Mouse (Mus musculus): ENCODE results near the gene Ccdc36. TPM values are rescaled to one million over a fixed set of nuclear protein-coding genes. Genes with fewer than 3 reads are reported as not detected.

Gene Ccdc36
- polyA plus RNA-seq, 2 experiments, result 1.3 to 2.2 TPM

DNA sequence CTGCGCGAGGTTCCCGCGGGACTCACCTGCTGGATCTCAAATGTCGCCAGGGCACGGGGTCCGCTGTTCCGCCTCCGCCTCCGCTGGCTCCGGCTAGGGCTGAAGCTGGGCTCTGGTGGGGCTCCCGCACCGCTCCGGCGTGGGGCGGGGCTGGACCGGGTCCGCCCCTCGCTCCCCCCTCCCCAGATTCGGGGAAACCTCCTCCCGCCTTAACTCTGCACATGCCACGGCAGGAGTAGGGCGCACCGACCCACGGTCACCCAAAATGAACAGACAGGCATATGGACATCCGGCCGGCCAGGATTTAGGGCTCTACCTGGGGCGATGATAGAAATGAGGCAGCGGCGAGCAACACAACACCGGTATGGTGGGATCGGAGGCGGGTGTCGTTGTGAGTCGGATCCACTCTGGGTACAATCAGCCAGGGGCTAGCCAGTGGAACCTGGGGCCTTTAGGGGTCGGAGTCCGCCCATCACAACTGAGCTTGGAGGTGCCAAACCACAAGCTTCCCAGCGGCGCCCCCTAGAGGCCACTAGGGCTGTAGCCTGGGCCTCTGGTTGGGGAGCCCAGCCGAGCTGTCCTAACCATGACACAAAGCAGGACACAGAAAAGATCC is 24.1 kb upstream of the Ccdc36 start:
- DNase-seq (ENCODE audit: low spot score) (peak; percentile 95), ATAC-seq (ENCODE audit: low FRiP score, low read depth) (peak; percentile 94)
- WGBS, result under 1% methylated on average over 38 of the region's 40 CpGs
- no peaks in the 10 kb centered on the region for H3K27me3 ChIP-seq (ENCODE audit: control insufficient read depth, insufficient read depth, low read length)
- H3K9ac ChIP-seq (ENCODE audit: low read depth, low read length, severe bottlenecking), result peak overlapping the region; percentile 65
- H3K4me2 ChIP-seq (replicated peaks; ENCODE audit: low read depth, low read length, severe bottlenecking), result peak overlapping the region; percentile 76
- 0 out of 2 replicates have a peak, but pooled peaks have one; percentile 33 for TF ChIP-seq POLR2A (IDR thresholded peaks at IDR 0.05; ENCODE audit: borderline replicate concordance, extremely low read depth, insufficient read depth, insufficient read length)
- peak overlapping the region; percentile 82 for H3K27ac ChIP-seq (replicated peaks; ENCODE audit: low read depth, low read length)
- no peaks in the 10 kb centered on the region for H3K9me3 ChIP-seq (ENCODE audit: control insufficient read depth, low read length)
- H3K4me1 ChIP-seq (ENCODE audit: control insufficient read depth, insufficient read depth, low read length), result peaks cover 33% of the 10 kb centered on the region
- H3K4me3 ChIP-seq (replicated peaks; ENCODE audit: low read length), result peak overlapping the region; percentile 61
- peaks cover 18% of the 10 kb centered on the region for H3K36me3 ChIP-seq (ENCODE audit: control insufficient read depth, insufficient read depth, low read length)

DNA sequence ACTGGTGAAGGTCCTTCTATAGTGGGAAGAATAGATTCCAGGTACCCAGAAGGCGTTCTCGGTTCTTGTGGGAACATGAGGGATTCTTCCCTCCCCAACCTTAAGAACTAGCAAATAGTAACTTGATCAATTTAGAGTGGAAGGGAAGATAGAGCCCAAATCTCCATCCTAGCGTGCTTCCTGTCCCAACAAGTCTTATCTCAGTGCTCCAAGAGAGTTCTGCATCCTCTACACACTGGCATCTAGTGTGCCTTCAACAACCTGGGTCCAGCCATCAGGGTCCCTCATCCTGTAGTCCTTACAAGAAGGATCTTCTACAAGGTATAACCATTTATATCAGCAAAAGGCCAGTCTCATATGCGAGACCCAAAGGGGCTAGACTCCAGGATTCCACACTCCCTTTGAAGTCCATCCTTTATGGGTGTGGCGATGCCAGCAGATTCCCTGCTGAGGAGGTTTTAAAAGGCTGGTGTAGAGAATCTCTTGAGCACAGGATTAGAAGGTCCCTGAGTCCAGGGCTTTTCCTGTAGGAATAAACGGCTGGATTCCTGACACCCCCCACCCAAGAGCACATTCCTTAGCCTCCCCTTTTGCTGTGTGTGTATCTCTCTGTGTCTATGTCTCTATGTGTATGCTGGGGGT is 23.4 kb upstream of the Ccdc36 start:
- H3K9ac ChIP-seq (ENCODE audit: low read depth, low read length, severe bottlenecking), result peak overlapping the region; percentile 65
- peaks cover 33% of the 10 kb centered on the region for H3K4me1 ChIP-seq (ENCODE audit: control insufficient read depth, insufficient read depth, low read length)
- WGBS, result 40% methylated on average over 6 of the region's 6 CpGs

DNA sequence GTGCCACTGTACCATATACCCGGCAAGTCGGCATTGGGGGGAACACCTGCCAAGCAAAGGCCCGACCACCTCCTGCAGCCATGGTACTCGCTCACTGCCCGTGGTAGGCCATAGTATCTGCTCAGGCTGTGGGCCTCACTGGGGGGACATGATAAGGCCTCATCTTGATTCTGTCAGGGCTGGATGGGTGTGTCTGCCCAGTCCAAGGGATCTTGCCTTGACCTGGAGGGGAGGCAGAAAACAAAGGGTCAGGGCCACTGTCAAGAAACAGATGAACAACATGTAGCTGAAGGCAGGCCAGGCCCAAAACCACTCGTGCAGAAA is 22.8 kb upstream of the Ccdc36 start:
- peak overlapping the region; percentile 76 for H3K4me2 ChIP-seq (replicated peaks; ENCODE audit: low read depth, low read length, severe bottlenecking)
- H3K9ac ChIP-seq (ENCODE audit: low read depth, low read length, severe bottlenecking), result 0 out of 2 replicates have a peak overlapping the region, but pooled peaks have one; percentile 65
- no peak for ATAC-seq (ENCODE audit: low FRiP score, low read depth)

More for the DNA sequence above, 23.4 kb upstream of the Ccdc36 start:
- H3K4me3 ChIP-seq (replicated peaks; ENCODE audit: low read length), result peak overlapping the region; percentile 61
- no peak for ATAC-seq (ENCODE audit: low FRiP score, low read depth)
- H3K27me3 ChIP-seq (ENCODE audit: control insufficient read depth, insufficient read depth, low read length), result no peaks in the 10 kb centered on the region
- H3K9me3 ChIP-seq (ENCODE audit: control insufficient read depth, low read length), result no peaks in the 10 kb centered on the region
- peaks cover 18% of the 10 kb centered on the region for H3K36me3 ChIP-seq (ENCODE audit: control insufficient read depth, insufficient read depth, low read length)
- peak overlapping the region; percentile 76 for H3K4me2 ChIP-seq (replicated peaks; ENCODE audit: low read depth, low read length, severe bottlenecking)
- no peak for DNase-seq (ENCODE audit: low spot score)
- no peak for TF ChIP-seq POLR2A (IDR thresholded peaks at IDR 0.05; ENCODE audit: borderline replicate concordance, extremely low read depth, insufficient read depth, insufficient read length)
- peak overlapping the region; percentile 82 for H3K27ac ChIP-seq (replicated peaks; ENCODE audit: low read depth, low read length)

DNA sequence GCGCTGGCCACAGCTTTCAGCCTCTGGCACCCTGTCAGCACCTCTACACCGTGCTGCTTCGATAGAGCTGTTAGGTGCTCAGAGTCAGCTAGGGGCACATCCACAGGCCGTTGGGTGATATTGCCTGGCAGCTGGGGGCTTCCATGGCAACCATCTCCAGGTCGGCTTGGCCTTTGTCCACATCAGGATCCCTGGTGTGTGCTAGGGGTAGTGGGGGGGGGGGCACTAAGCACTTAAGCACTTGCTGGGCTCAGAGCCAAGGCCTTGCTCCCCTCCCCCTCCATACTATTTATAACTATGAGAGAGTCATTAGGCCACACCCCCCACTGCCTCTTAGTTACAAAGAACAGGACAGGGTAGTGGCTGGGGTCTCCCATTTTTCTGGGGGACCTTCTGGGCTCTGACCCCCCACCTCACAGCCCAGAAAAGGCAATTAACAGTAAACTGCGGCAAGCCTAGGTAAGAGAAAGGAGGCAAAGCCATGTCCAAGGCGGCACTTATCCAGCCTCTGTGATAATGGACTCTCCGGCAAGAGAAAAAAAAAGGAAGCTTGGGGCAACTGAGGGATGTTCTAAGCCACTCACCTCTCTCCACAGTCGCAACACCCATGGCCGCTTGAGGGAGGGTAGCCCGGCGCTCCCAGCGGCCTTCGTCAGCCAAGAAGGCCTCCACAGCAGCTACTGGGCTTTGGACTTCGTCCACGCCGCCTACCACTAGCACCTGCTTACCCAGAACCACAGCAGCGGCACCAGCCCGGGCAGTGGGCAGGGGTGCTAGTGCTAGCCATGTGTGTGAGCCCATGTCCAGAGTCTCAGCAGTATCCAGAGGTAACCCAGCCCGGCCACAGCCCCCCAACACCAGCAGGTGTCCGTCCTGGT is 22.2 kb upstream of the Ccdc36 start:
- peak overlapping the region; percentile 21 for H3K27ac ChIP-seq (replicated peaks; ENCODE audit: low read depth, low read length)
- ATAC-seq (ENCODE audit: low FRiP score, low read depth) (peak; percentile 23), DNase-seq (ENCODE audit: low spot score) (peak; percentile 84)
- 0 out of 2 replicates have a peak overlapping the region, but pooled peaks have one; percentile 14 for H3K9ac ChIP-seq (ENCODE audit: low read depth, low read length, severe bottlenecking)
- H3K27me3 ChIP-seq (ENCODE audit: control insufficient read depth, insufficient read depth, low read length), result no peaks in the 10 kb centered on the region
- H3K4me1 ChIP-seq (ENCODE audit: control insufficient read depth, insufficient read depth, low read length), result peaks cover 33% of the 10 kb centered on the region
- peak overlapping the region; percentile 76 for H3K4me2 ChIP-seq (replicated peaks; ENCODE audit: low read depth, low read length, severe bottlenecking)
- H3K4me3 ChIP-seq (replicated peaks; ENCODE audit: low read length), result peak overlapping the region; percentile 61
- H3K9me3 ChIP-seq (ENCODE audit: control insufficient read depth, low read length), result no peaks in the 10 kb centered on the region
- 63% methylated on average over 21 of the region's 21 CpGs for WGBS
- no peak for TF ChIP-seq POLR2A (IDR thresholded peaks at IDR 0.05; ENCODE audit: borderline replicate concordance, extremely low read depth, insufficient read depth, insufficient read length)
- peaks cover 18% of the 10 kb centered on the region for H3K36me3 ChIP-seq (ENCODE audit: control insufficient read depth, insufficient read depth, low read length)

More for the DNA sequence above, 22.8 kb upstream of the Ccdc36 start:
- H3K4me1 ChIP-seq (ENCODE audit: control insufficient read depth, insufficient read depth, low read length), result peaks cover 33% of the 10 kb centered on the region
- peak overlapping the region; percentile 61 for H3K4me3 ChIP-seq (replicated peaks; ENCODE audit: low read length)
- DNase-seq (ENCODE audit: low spot score), result no peak
- no peaks in the 10 kb centered on the region for H3K27me3 ChIP-seq (ENCODE audit: control insufficient read depth, insufficient read depth, low read length)
- WGBS, result 80% methylated on average over 6 of the region's 6 CpGs
- H3K36me3 ChIP-seq (ENCODE audit: control insufficient read depth, insufficient read depth, low read length), result peaks cover 18% of the 10 kb centered on the region
- no peak for TF ChIP-seq POLR2A (IDR thresholded peaks at IDR 0.05; ENCODE audit: borderline replicate concordance, extremely low read depth, insufficient read depth, insufficient read length)
- no peaks in the 10 kb centered on the region for H3K9me3 ChIP-seq (ENCODE audit: control insufficient read depth, low read length)
- no peak overlapping the region for H3K27ac ChIP-seq (replicated peaks; ENCODE audit: low read depth, low read length)

DNA sequence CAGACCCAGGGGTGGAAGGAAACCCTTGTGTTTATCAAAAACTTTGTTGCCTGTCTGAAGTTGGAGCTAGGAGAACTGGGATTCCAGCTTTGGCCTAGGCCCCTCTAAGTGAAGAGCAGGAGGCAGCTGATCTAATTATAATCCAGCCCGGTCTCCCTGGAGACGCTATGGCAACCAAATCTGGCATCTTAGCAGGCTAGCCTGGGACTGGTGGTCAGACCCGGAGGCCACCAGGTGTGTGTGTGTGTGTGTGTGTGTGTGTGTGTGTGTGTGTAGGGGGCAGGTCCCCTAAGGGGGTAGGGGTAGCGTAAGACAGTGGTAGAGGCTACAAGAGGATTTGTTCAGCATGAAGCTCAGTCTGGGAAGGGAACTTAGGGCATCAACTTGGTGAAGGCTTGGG is 21.6 kb upstream of the Ccdc36 start:
- Histone ChIP-seq H3K4me1 (ENCODE audit: control insufficient read depth, insufficient read depth, low read length) (peaks cover 33% of the 10 kb centered on the region), H3K4me3 (replicated peaks; ENCODE audit: low read length) (peak overlapping the region; percentile 61; the same call in 1 of the 2 replicates), H3K4me2 (replicated peaks; ENCODE audit: low read depth, low read length, severe bottlenecking) (peak overlapping the region; percentile 76), H3K27me3 (ENCODE audit: control insufficient read depth, insufficient read depth, low read length) (no peaks in the 10 kb centered on the region), H3K36me3 (ENCODE audit: control insufficient read depth, insufficient read depth, low read length) (peaks cover 18% of the 10 kb centered on the region), H3K9ac (ENCODE audit: low read depth, low read length, severe bottlenecking) (no peak overlapping the region), H3K27ac (replicated peaks; ENCODE audit: low read depth, low read length) (no peak overlapping the region; the same call in 1 of the 2 replicates), H3K9me3 (ENCODE audit: control insufficient read depth, low read length) (no peaks in the 10 kb centered on the region)
- 47% methylated on average over 4 of the region's 4 CpGs for WGBS
- TF ChIP-seq POLR2A (IDR thresholded peaks at IDR 0.05; ENCODE audit: borderline replicate concordance, extremely low read depth, insufficient read depth, insufficient read length), result no peak
- DNase-seq (ENCODE audit: low spot score) (no peak), ATAC-seq (ENCODE audit: low FRiP score, low read depth) (no peak)

Measured in limb, embryonic 14.5 days (tissue).